Mouse (Mus musculus) megakaryocyte-erythroid progenitor cell, adult 5-6 weeks (primary cell): ENCODE results near the gene Pip5kl1. TPM values are rescaled to one million over a fixed set of nuclear protein-coding genes. Genes with fewer than 3 reads are reported as not detected.

Source experiments
- ATAC-seq: replicated peaks from 2 replicates; pipeline ENCODE4 v1.8.0; 2016; ENCODE audit warnings: mild to moderate bottlenecking, inconsistent platforms; ENCODE audit not compliant: severe bottlenecking, poor library complexity, low FRiP score, low TSS enrichment
- total RNA-seq, 2 experiments: library from RNA; stranded (forward) in 1 of 2; stranded (reverse) in 1 of 2; fragments of 200-1000, 215-1000 nt in 1 of 2; fragments of >200 nt in 1 of 2; fragmentation: Nextera tagmentation in 1 of 2; gene quantifications; 2 replicates each; pipeline ENCODE4 v1.2.3; 2014 to 2017

Gene Pip5kl1
- total RNA-seq, 2 experiments from 2014 or later, result 0.23 TPM; not detected in 1

GRCm38 (mm10) chr2:32628729-32629128 is 54.1 kb downstream of the Pip5kl1 start:
- no peak for ATAC-seq

GRCm38 (mm10) chr2:32629276-32629976 is 54.8 kb downstream of the Pip5kl1 start:
- ATAC-seq, result no peak

GRCm38 (mm10) chr2:32630036-32630435 is 55.4 kb downstream of the Pip5kl1 start:
- ATAC-seq, result no peak

- no peak for ATAC-seq
Observed at GRCm38 (mm10) chr2:32631046-32631445, 56.4 kb downstream of the Pip5kl1 start.

GRCm38 (mm10) chr2:32631737-32632394 is 57.3 kb downstream of the Pip5kl1 start:
- ATAC-seq, result peak; percentile 74

Other genes starting within 250 kb of the Pip5kl1 start
- 140 and 155 TPM in 2 replicates for gene Ciz1, start 222.5 kb upstream of the Pip5kl1 start, total RNA-seq (2014; fragmentation: Nextera tagmentation)
- gene Ciz1, start 222.5 kb upstream of the Pip5kl1 start, total RNA-seq (2017), result 41.0 and 87.4 TPM in 2 replicates
- not detected in 2 replicates for gene Dnm1, start 221.5 kb upstream of the Pip5kl1 start, total RNA-seq (2014; fragmentation: Nextera tagmentation)
- gene Dnm1, start 221.5 kb upstream of the Pip5kl1 start, total RNA-seq (2017), result not detected in 2 replicates
- gene 1110008P14Rik, start 192.9 kb upstream of the Pip5kl1 start, total RNA-seq (2014; fragmentation: Nextera tagmentation), result 24.6 and 41.0 TPM in 2 replicates
- 15.8 and 18.7 TPM in 2 replicates for gene 1110008P14Rik, start 192.9 kb upstream of the Pip5kl1 start, total RNA-seq (2017)
- gene Lcn2, start 186.5 kb upstream of the Pip5kl1 start, total RNA-seq (2014; fragmentation: Nextera tagmentation), result 98.8 TPM in 1 of 2 replicates, not detected in the other
- 4.9 and 19.5 TPM in 2 replicates for gene Lcn2, start 186.5 kb upstream of the Pip5kl1 start, total RNA-seq (2017)
- 10.3 and 11.2 TPM in 2 replicates for gene Ptges2, start 178.9 kb upstream of the Pip5kl1 start, total RNA-seq (2014; fragmentation: Nextera tagmentation)
- 14.4 and 18.4 TPM in 2 replicates for gene Ptges2, start 178.9 kb upstream of the Pip5kl1 start, total RNA-seq (2017)
- 3.6 and 4.1 TPM in 2 replicates for gene Naif1, start 124.3 kb upstream of the Pip5kl1 start, total RNA-seq (2014; fragmentation: Nextera tagmentation)
- gene Naif1, start 124.3 kb upstream of the Pip5kl1 start, total RNA-seq (2017), result 2.7 and 3.0 TPM in 2 replicates
- gene Slc25a25, start 123.4 kb upstream of the Pip5kl1 start, total RNA-seq (2014; fragmentation: Nextera tagmentation), result 9.5 and 12.2 TPM in 2 replicates
- gene Slc25a25, start 123.4 kb upstream of the Pip5kl1 start, total RNA-seq (2017), result 4.0 and 34.6 TPM in 2 replicates
- gene Fam102a, start 39.5 kb upstream of the Pip5kl1 start, total RNA-seq (2014; fragmentation: Nextera tagmentation), result 1.5 and 2.9 TPM in 2 replicates
- gene Fam102a, start 39.5 kb upstream of the Pip5kl1 start, total RNA-seq (2017), result 0.34 and 2.3 TPM in 2 replicates
- gene Dpm2, start 3.9 kb upstream of the Pip5kl1 start, total RNA-seq (2014; fragmentation: Nextera tagmentation), result 94.2 and 108 TPM in 2 replicates
- 33.0 and 38.5 TPM in 2 replicates for gene Dpm2, start 3.9 kb upstream of the Pip5kl1 start, total RNA-seq (2017)
- gene 9430097D07Rik, start 887 bp downstream of the Pip5kl1 start, total RNA-seq (2014; fragmentation: Nextera tagmentation), result not detected in 2 replicates
- 0.75 TPM in 1 of 2 replicates, not detected in the other for gene 9430097D07Rik, start 887 bp downstream of the Pip5kl1 start, total RNA-seq (2017)
- 21.5 and 29.8 TPM in 2 replicates for gene St6galnac4, start 12.3 kb downstream of the Pip5kl1 start, total RNA-seq (2014; fragmentation: Nextera tagmentation)
- gene St6galnac4, start 12.3 kb downstream of the Pip5kl1 start, total RNA-seq (2017), result 22.3 and 22.7 TPM in 2 replicates
- 13.8 and 19.1 TPM in 2 replicates for gene St6galnac6, start 24.9 kb downstream of the Pip5kl1 start, total RNA-seq (2014; fragmentation: Nextera tagmentation)
- 6.5 and 12.9 TPM in 2 replicates for gene St6galnac6, start 24.9 kb downstream of the Pip5kl1 start, total RNA-seq (2017)
- 1.7 and 2.4 TPM in 2 replicates for gene Ak1, start 47.0 kb downstream of the Pip5kl1 start, total RNA-seq (2014; fragmentation: Nextera tagmentation)
- gene Ak1, start 47.0 kb downstream of the Pip5kl1 start, total RNA-seq (2017), result 1.2 and 8.0 TPM in 2 replicates
- gene Eng, start 71.8 kb downstream of the Pip5kl1 start, total RNA-seq (2014; fragmentation: Nextera tagmentation), result 97.0 and 99.9 TPM in 2 replicates
- gene Eng, start 71.8 kb downstream of the Pip5kl1 start, total RNA-seq (2017), result 10.8 and 21.3 TPM in 2 replicates
- gene Fpgs, start 129.3 kb downstream of the Pip5kl1 start, total RNA-seq (2014; fragmentation: Nextera tagmentation), result 94.2 and 96.1 TPM in 2 replicates
- 45.7 and 66.1 TPM in 2 replicates for gene Fpgs, start 129.3 kb downstream of the Pip5kl1 start, total RNA-seq (2017)
- gene Cdk9, start 138.3 kb downstream of the Pip5kl1 start, total RNA-seq (2014; fragmentation: Nextera tagmentation), result 95.7 and 133 TPM in 2 replicates
- 29.6 and 46.5 TPM in 2 replicates for gene Cdk9, start 138.3 kb downstream of the Pip5kl1 start, total RNA-seq (2017)
- 2.5 and 5.4 TPM in 2 replicates for gene Sh2d3c, start 146.3 kb downstream of the Pip5kl1 start, total RNA-seq (2014; fragmentation: Nextera tagmentation)
- 1.1 and 1.4 TPM in 2 replicates for gene Sh2d3c, start 146.3 kb downstream of the Pip5kl1 start, total RNA-seq (2017)
- not detected in 2 replicates for gene 6330409D20Rik, start 166.2 kb downstream of the Pip5kl1 start, total RNA-seq (2014; fragmentation: Nextera tagmentation)
- gene 6330409D20Rik, start 166.2 kb downstream of the Pip5kl1 start, total RNA-seq (2017), result not detected in 2 replicates
- gene Tor2a, start 182.4 kb downstream of the Pip5kl1 start, total RNA-seq (2014; fragmentation: Nextera tagmentation), result 29.8 and 30.9 TPM in 2 replicates
- 17.1 and 17.4 TPM in 2 replicates for gene Tor2a, start 182.4 kb downstream of the Pip5kl1 start, total RNA-seq (2017)
- gene Ttc16, start 200.8 kb downstream of the Pip5kl1 start, total RNA-seq (2014; fragmentation: Nextera tagmentation), result not detected in 2 replicates
- 1.6 TPM in 1 of 2 replicates, not detected in the other for gene Ttc16, start 200.8 kb downstream of the Pip5kl1 start, total RNA-seq (2017)
- gene Ptrh1, start 201.0 kb downstream of the Pip5kl1 start, total RNA-seq (2014; fragmentation: Nextera tagmentation), result 5.2 and 6.9 TPM in 2 replicates
- gene Ptrh1, start 201.0 kb downstream of the Pip5kl1 start, total RNA-seq (2017), result 0.46 and 3.9 TPM in 2 replicates
- not detected in 2 replicates for gene Cfap157, start 209.6 kb downstream of the Pip5kl1 start, total RNA-seq (2014; fragmentation: Nextera tagmentation)
- not detected in 2 replicates for gene Cfap157, start 209.6 kb downstream of the Pip5kl1 start, total RNA-seq (2017)